Mouse (Mus musculus) limb, embryonic 10.5 days (tissue): ENCODE results near the gene Wnt7a. TPM values are rescaled to one million over a fixed set of nuclear protein-coding genes. Genes with fewer than 3 reads are reported as not detected.
A peak's percentile ranks its signal among the peaks of the same experiment; 100 is the strongest.

Experiments used
- DNase-seq: peaks from one replicate; pipeline ENCODE4 v3.0.0-alpha.2; 2017; ENCODE audit warnings: low spot score
- H3K27ac ChIP-seq: fragments of 300-500 bp; sonication (generic); 2 replicates; pipeline ENCODE4 v1.5.1; 2016; ENCODE audit warnings: mild to moderate bottlenecking
- H3K27me3 ChIP-seq: fragments of 300-500 bp; sonication (generic); 2 replicates; pipeline ENCODE4 v1.6.1; 2016; ENCODE audit warnings: low read depth, mild to moderate bottlenecking; ENCODE audit not compliant: poor library complexity, severe bottlenecking
- H3K36me3 ChIP-seq: fragments of 300-500 bp; sonication (generic); 2 replicates; pipeline ENCODE4 v1.6.1; 2016; ENCODE audit warnings: mild to moderate bottlenecking, moderate library complexity
- H3K4me1 ChIP-seq: fragments of 300-500 bp; sonication (generic); 2 replicates; pipeline ENCODE4 v1.6.1; 2016
- H3K4me3 ChIP-seq: fragments of 300-500 bp; sonication (generic); 2 replicates; pipeline ENCODE4 v1.5.1; 2016; ENCODE audit warnings: mild to moderate bottlenecking, moderate library complexity
- H3K9me3 ChIP-seq: fragments of 300-500 bp; sonication (generic); replicated peaks from 2 replicates; pipeline ENCODE4 v1.6.1; 2016; ENCODE audit warnings: mild to moderate bottlenecking
- WGBS: fragments of 180-500 bp; shearing (Covaris S2); methylation state at CpG from one replicate; pipeline ENCODE4 v1.1.7; 2016; 5-methylcytosine and 5-hydroxymethylcytosine counted together
- polyA plus RNA-seq: library from polyadenylated mRNA; unstranded; fragments of >200 nt; fragmentation: Nextera tagmentation; extraction: Ambion mirVana; gene quantifications from 2 replicates; pipeline ENCODE4 v1.2.1, GENCODE M21; 2016

Wnt7a gene
- polyA plus RNA-seq, 1 experiment from 2014 or later = 5.0 TPM

GRCm38 (mm10) chr6:91357238-91357876, 53.8 kb downstream of the Wnt7a start:
- no peaks in the 10 kb centered on the region for H3K9me3 ChIP-seq
- WGBS = 72% methylated on average over 13 of the region's 13 CpGs
- no peaks in the 10 kb centered on the region for H3K4me1 ChIP-seq
- H3K4me3 ChIP-seq = no peak overlapping the region
- H3K36me3 ChIP-seq = no peaks in the 10 kb centered on the region
- DNase-seq = no peak
- H3K27ac ChIP-seq = 0 out of 2 replicates have a peak overlapping the region, but pooled peaks have one; percentile 1
- 0 out of 2 replicates have a peak, but pooled peaks cover 4% of the 10 kb centered on the region for H3K27me3 ChIP-seq

GRCm38 (mm10) chr6:91349620-91350019, 61.5 kb downstream of the Wnt7a start:
- no peak overlapping the region for H3K27ac ChIP-seq
- H3K4me3 ChIP-seq = no peak overlapping the region
- H3K4me1 ChIP-seq = peaks cover 18% of the 10 kb centered on the region
- H3K27me3 ChIP-seq = peaks cover 38% of the 10 kb centered on the region
- DNase-seq = no peak
- no peaks in the 10 kb centered on the region for H3K9me3 ChIP-seq
- WGBS = 50% methylated on average over 9 of the region's 9 CpGs
- H3K36me3 ChIP-seq = no peaks in the 10 kb centered on the region

- 26% methylated on average over 7 of the region's 7 CpGs for WGBS
- no peak overlapping the region for H3K4me3 ChIP-seq
Measured at GRCm38 (mm10) chr6:91347721-91348120, 63.4 kb downstream of the Wnt7a start.

GRCm38 (mm10) chr6:91346906-91347156, 64.3 kb downstream of the Wnt7a start:
- no peak overlapping the region for H3K4me3 ChIP-seq
- H3K36me3 ChIP-seq = no peaks in the 10 kb centered on the region
- peaks cover 43% of the 10 kb centered on the region for H3K27me3 ChIP-seq
- H3K27ac ChIP-seq = no peak overlapping the region
- peaks cover 18% of the 10 kb centered on the region for H3K4me1 ChIP-seq
- H3K9me3 ChIP-seq = no peaks in the 10 kb centered on the region
- 32% methylated on average over 3 of the region's 3 CpGs for WGBS
- DNase-seq = no peak

More at GRCm38 (mm10) chr6:91347721-91348120, 63.4 kb downstream of the Wnt7a start:
- H3K36me3 ChIP-seq = no peaks in the 10 kb centered on the region
- no peak for DNase-seq
- H3K4me1 ChIP-seq = peaks cover 18% of the 10 kb centered on the region
- no peaks in the 10 kb centered on the region for H3K9me3 ChIP-seq
- no peak overlapping the region for H3K27ac ChIP-seq
- peaks cover 43% of the 10 kb centered on the region for H3K27me3 ChIP-seq

- Histone ChIP-seq H3K27me3 (peaks cover 43% of the 10 kb centered on the region), H3K4me3 (no peak overlapping the region), H3K4me1 (peaks cover 18% of the 10 kb centered on the region), H3K27ac (no peak overlapping the region), H3K36me3 (no peaks in the 10 kb centered on the region), H3K9me3 (no peaks in the 10 kb centered on the region)
- WGBS = 37% methylated on average over 10 of the region's 10 CpGs
- no peak for DNase-seq
Measured at GRCm38 (mm10) chr6:91346071-91346905, 64.9 kb downstream of the Wnt7a start.

- no peaks in the 10 kb centered on the region for H3K9me3 ChIP-seq
- 77% methylated on average over 5 of the region's 5 CpGs for WGBS
- peaks cover 43% of the 10 kb centered on the region for H3K27me3 ChIP-seq
- H3K27ac ChIP-seq = no peak overlapping the region
- H3K36me3 ChIP-seq = no peaks in the 10 kb centered on the region
- DNase-seq = no peak
- no peak overlapping the region for H3K4me3 ChIP-seq
- H3K4me1 ChIP-seq = peaks cover 18% of the 10 kb centered on the region
Measured at GRCm38 (mm10) chr6:91345091-91345490, 66.1 kb downstream of the Wnt7a start.

- H3K27ac ChIP-seq = 0 out of 2 replicates have a peak overlapping the region, but pooled peaks have one; percentile 17
- H3K27me3 ChIP-seq = peaks cover 8% of the 10 kb centered on the region; the same call in 1 of the 2 replicates
- WGBS = 68% methylated on average over 8 of the region's 8 CpGs
Measured at GRCm38 (mm10) chr6:91339612-91340246, 71.4 kb downstream of the Wnt7a start.

GRCm38 (mm10) chr6:91335470-91335869, 75.7 kb downstream of the Wnt7a start:
- DNase-seq = no peak
- no peak overlapping the region for H3K4me3 ChIP-seq
- no peak overlapping the region for H3K27ac ChIP-seq
- H3K36me3 ChIP-seq = no peaks in the 10 kb centered on the region
- peaks cover 16% of the 10 kb centered on the region for H3K4me1 ChIP-seq
- 0 out of 2 replicates have a peak, but pooled peaks cover 4% of the 10 kb centered on the region for H3K27me3 ChIP-seq
- WGBS = 69% methylated on average over 1 of the region's 1 CpGs
- no peaks in the 10 kb centered on the region for H3K9me3 ChIP-seq

More at GRCm38 (mm10) chr6:91339612-91340246, 71.4 kb downstream of the Wnt7a start:
- Histone ChIP-seq H3K36me3 (no peaks in the 10 kb centered on the region), H3K9me3 (no peaks in the 10 kb centered on the region), H3K4me1 (peaks cover 12% of the 10 kb centered on the region), H3K4me3 (no peak overlapping the region)
- no peak for DNase-seq

- 95% methylated on average over 8 of the region's 8 CpGs for WGBS
- no peak overlapping the region for H3K4me3 ChIP-seq
- H3K36me3 ChIP-seq = no peaks in the 10 kb centered on the region
- H3K27ac ChIP-seq = no peak overlapping the region
- H3K9me3 ChIP-seq = no peaks in the 10 kb centered on the region
- H3K4me1 ChIP-seq = peaks cover 12% of the 10 kb centered on the region
- DNase-seq = no peak
- 0 out of 2 replicates have a peak, but pooled peaks cover 4% of the 10 kb centered on the region for H3K27me3 ChIP-seq
Measured at GRCm38 (mm10) chr6:91331886-91332285, 79.3 kb downstream of the Wnt7a start.

GRCm38 (mm10) chr6:91325556-91325955, 85.6 kb downstream of the Wnt7a start:
- H3K4me3 ChIP-seq = no peak overlapping the region
- WGBS = 87% methylated on average over 4 of the region's 4 CpGs
- H3K36me3 ChIP-seq = no peaks in the 10 kb centered on the region
- 0 out of 2 replicates have a peak, but pooled peaks cover 4% of the 10 kb centered on the region for H3K4me1 ChIP-seq
- H3K9me3 ChIP-seq = no peaks in the 10 kb centered on the region
- DNase-seq = no peak
- H3K27ac ChIP-seq = no peak overlapping the region
- no peaks in the 10 kb centered on the region for H3K27me3 ChIP-seq

- 42% methylated on average over 11 of the region's 11 CpGs for WGBS
Measured at GRCm38 (mm10) chr6:91324752-91325151, 86.4 kb downstream of the Wnt7a start.

GRCm38 (mm10) chr6:91322001-91322772, 89.0 kb downstream of the Wnt7a start:
- Histone ChIP-seq H3K27ac (no peak overlapping the region), H3K4me1 (no peaks in the 10 kb centered on the region), H3K36me3 (no peaks in the 10 kb centered on the region), H3K4me3 (no peak overlapping the region), H3K27me3 (no peaks in the 10 kb centered on the region), H3K9me3 (no peaks in the 10 kb centered on the region)
- 89% methylated on average over 9 of the region's 9 CpGs for WGBS
- no peak for DNase-seq

More at GRCm38 (mm10) chr6:91324752-91325151, 86.4 kb downstream of the Wnt7a start:
- H3K4me1 ChIP-seq = 0 out of 2 replicates have a peak, but pooled peaks cover 4% of the 10 kb centered on the region
- H3K4me3 ChIP-seq = no peak overlapping the region
- DNase-seq = no peak
- H3K36me3 ChIP-seq = no peaks in the 10 kb centered on the region
- H3K27ac ChIP-seq = no peak overlapping the region
- H3K27me3 ChIP-seq = no peaks in the 10 kb centered on the region
- H3K9me3 ChIP-seq = no peaks in the 10 kb centered on the region
